Mouse (Mus musculus) bone marrow, adult 2 months (tissue): Measurements from ENCODE around the gene Serpinb9. TPM values are rescaled to one million over a fixed set of nuclear protein-coding genes. Genes with fewer than 3 reads are reported as not detected.
A peak's percentile ranks its signal among the peaks of the same experiment; 100 is the strongest.

ENCODE experiments used
- H3K27ac ChIP-seq: fragments of 200-500 bp; 2 replicates; pipeline ENCODE4 v1.5.1; 2012; ENCODE audit warnings: low read depth, mild to moderate bottlenecking, control low read depth, inconsistent platforms, low read length; ENCODE audit not compliant: control insufficient read depth, poor library complexity, insufficient read depth
- H3K4me1 ChIP-seq: fragments of 200-500 bp; 2 replicates; pipeline ENCODE4 v1.6.1; 2011; ENCODE audit warnings: low read length; ENCODE audit not compliant: control insufficient read depth, insufficient read depth
- H3K4me3 ChIP-seq: fragments of 200-500 bp; replicated peaks from 2 replicates; pipeline ENCODE3; 2011; ENCODE audit warnings: mild to moderate bottlenecking, low read depth, low read length, control low read depth; ENCODE audit not compliant: control insufficient read depth
- CTCF ChIP-seq: fragments of 200-500 bp; IDR thresholded peaks from 2 replicates; pipeline ENCODE4 v1.5.1; 2011; ENCODE audit warnings: low read length, control low read depth; ENCODE audit not compliant: control insufficient read depth, insufficient read depth
- POLR2A ChIP-seq: fragments of 200-500 bp; IDR thresholded peaks from 2 replicates; pipeline ENCODE4 v1.6.1; 2011; ENCODE audit warnings: low read depth, mild to moderate bottlenecking, control low read depth, low read length, borderline replicate concordance; ENCODE audit not compliant: control insufficient read depth
- WGBS: fragments of 180-500 bp; shearing (Covaris S2); methylation state at CpG from one replicate; pipeline ENCODE4 v1.1.7; 2018; 5-methylcytosine and 5-hydroxymethylcytosine counted together
- polyA plus RNA-seq: library from polyadenylated mRNA; stranded (reverse); fragments of >200 nt; gene quantifications from 2 replicates; pipeline ENCODE4 v1.2.4, GENCODE M21; 2011; ENCODE audit warnings: low replicate concordance; ENCODE audit not compliant: missing spikeins, insufficient read depth, insufficient read length

The Serpinb9 gene
- polyA plus RNA-seq, 1 experiment: 3.1 TPM

GRCm38 (mm10) chr13:32968353-32968984, 34.6 kb upstream of the Serpinb9 start:
- Histone ChIP-seq H3K27ac (peak overlapping the region; percentile 75), H3K4me1 (peaks cover 3% of the 10 kb centered on the region; the same call in 1 of the 2 replicates), H3K4me3 (peak overlapping the region; percentile 55)
- TF ChIP-seq CTCF (no peak), POLR2A (no peak)
- 61% methylated on average over 5 of the region's 5 CpGs for WGBS

GRCm38 (mm10) chr13:32968996-32969640, 33.9 kb upstream of the Serpinb9 start:
- 59% methylated on average over 4 of the region's 4 CpGs for whole genome bisulfite sequencing
- Histone ChIP-seq H3K4me1 (peaks cover 3% of the 10 kb centered on the region; the same call in 1 of the 2 replicates), H3K4me3 (peak overlapping the region; percentile 55), H3K27ac (peak overlapping the region; percentile 75)
- TF ChIP-seq CTCF: no peak

GRCm38 (mm10) chr13:32969641-32970040, 33.4 kb upstream of the Serpinb9 start:
- WGBS: 85% methylated on average over 1 of the region's 1 CpGs
- peaks cover 3% of the 10 kb centered on the region; the same call in 1 of the 2 replicates for H3K4me1 ChIP-seq
- TF ChIP-seq POLR2A (no peak), CTCF (no peak)
- H3K4me3 ChIP-seq: no peak overlapping the region
- H3K27ac ChIP-seq: no peak overlapping the region; the same call in 1 of the 2 replicates

- Histone ChIP-seq H3K27ac (no peak overlapping the region), H3K4me1 (peaks cover 2% of the 10 kb centered on the region; the same call in 1 of the 2 replicates), H3K4me3 (no peak overlapping the region)
- 81% methylated on average over 3 of the region's 3 CpGs for WGBS
- TF ChIP-seq POLR2A (no peak), CTCF (no peak)
Observed at GRCm38 (mm10) chr13:32970776-32971175, 32.3 kb upstream of the Serpinb9 start.

- WGBS: 94% methylated on average over 2 of the region's 2 CpGs
- Histone ChIP-seq H3K4me1 (peaks cover 2% of the 10 kb centered on the region; the same call in 1 of the 2 replicates), H3K27ac (no peak overlapping the region), H3K4me3 (no peak overlapping the region)
- TF ChIP-seq POLR2A: no peak
- TF ChIP-seq CTCF: no peak
Observed at GRCm38 (mm10) chr13:32974268-32974667, 28.8 kb upstream of the Serpinb9 start.

- WGBS: 89% methylated on average over 3 of the region's 3 CpGs
- no peak overlapping the region for H3K27ac ChIP-seq
- peaks cover 2% of the 10 kb centered on the region; the same call in 1 of the 2 replicates for H3K4me1 ChIP-seq
- no peak overlapping the region for H3K4me3 ChIP-seq
- TF ChIP-seq POLR2A (no peak), CTCF (no peak)
Observed at GRCm38 (mm10) chr13:32974889-32975460, 28.1 kb upstream of the Serpinb9 start.

- no peak overlapping the region for H3K27ac ChIP-seq
- H3K4me3 ChIP-seq: no peak overlapping the region
- WGBS: 72% methylated on average over 2 of the region's 2 CpGs
- peaks cover under 1% of the 10 kb centered on the region; the same call in 1 of the 2 replicates for H3K4me1 ChIP-seq
- TF ChIP-seq CTCF (no peak), POLR2A (no peak)
Observed at GRCm38 (mm10) chr13:32975710-32976109, 27.3 kb upstream of the Serpinb9 start.

- 72% methylated on average over 4 of the region's 4 CpGs for WGBS
- no peak overlapping the region for H3K4me3 ChIP-seq
- H3K27ac ChIP-seq: no peak overlapping the region
- TF ChIP-seq POLR2A (no peak), CTCF (no peak)
- no peaks in the 10 kb centered on the region for H3K4me1 ChIP-seq
Observed at GRCm38 (mm10) chr13:32982556-32983042, 20.5 kb upstream of the Serpinb9 start.
